Mouse (Mus musculus) CH12.LX (cell line): ENCODE data around the gene Nrp2. TPM values are rescaled to one million over a fixed set of nuclear protein-coding genes. Genes with fewer than 3 reads are reported as not detected.

Source experiments
- DNase-seq: peaks from one replicate; pipeline ENCODE4 v3.0.0-alpha.2; 2013; ENCODE audit errors: extremely low read depth
- H3K27ac ChIP-seq: 2 replicates; pipeline ENCODE4 v1.5.1; 2012; ENCODE audit warnings: low read depth, mild to moderate bottlenecking, control low read depth, moderate library complexity; ENCODE audit not compliant: insufficient read depth
- H3K27me3 ChIP-seq: replicated peaks from 2 replicates; pipeline ENCODE3; 2012; ENCODE audit warnings: inconsistent platforms
- H3K36me3 ChIP-seq, 2 experiments: replicated peaks in 1 of 2; 2 replicates each; pipeline versions ENCODE3 to v1.6.1; 2012; ENCODE audit warnings: inconsistent platforms in 1 of 2, low read length in 1 of 2, mild to moderate bottlenecking in 1 of 2, mixed read lengths in 1 of 2, moderate library complexity in 1 of 2; ENCODE audit not compliant: control insufficient read depth in 1 of 2, insufficient read depth in 1 of 2
- H3K4me1 ChIP-seq, 2 experiments: 2 replicates each; pipeline ENCODE4 v1.6.1; 2012; ENCODE audit warnings: inconsistent platforms in 1 of 2, moderate library complexity in 1 of 2; ENCODE audit not compliant: insufficient read depth in 2 of 2, control insufficient read depth in 1 of 2
- H3K4me2 ChIP-seq: 2 replicates; pipeline ENCODE4 v1.6.1; 2012; ENCODE audit warnings: low read depth, mild to moderate bottlenecking, control low read depth; ENCODE audit not compliant: poor library complexity, insufficient read depth, severe bottlenecking
- H3K4me3 ChIP-seq, 3 experiments: fragments of 150-350 bp in 1 of 3; sonication (generic) in 1 of 3; replicated peaks in 1 of 3; 2 replicates each; pipeline versions ENCODE3 to v1.5.1; 2011 to 2012; ENCODE audit warnings: low read depth in 2 of 3, low read length in 2 of 3, mild to moderate bottlenecking in 2 of 3, moderate library complexity in 2 of 3, control low read depth in 1 of 3, improper control_type of control experiment in 1 of 3, inconsistent platforms in 1 of 3, mixed read lengths in 1 of 3; ENCODE audit not compliant: poor library complexity in 1 of 3
- H3K79me2 ChIP-seq: replicated peaks from 2 replicates; pipeline ENCODE4 v1.6.1; 2012; ENCODE audit warnings: mild to moderate bottlenecking, moderate library complexity; ENCODE audit not compliant: control insufficient read depth, poor library complexity, insufficient read depth, severe bottlenecking; ENCODE audit errors: extremely low read depth
- H3K9ac ChIP-seq: 2 replicates; pipeline ENCODE4 v1.6.1; 2012; ENCODE audit warnings: low read depth, mild to moderate bottlenecking, control low read depth, moderate library complexity; ENCODE audit not compliant: insufficient read depth
- H3K9me3 ChIP-seq: replicated peaks from 2 replicates; pipeline ENCODE3; 2012; ENCODE audit warnings: low read length, inconsistent platforms, mixed read lengths
- BHLHE40 ChIP-seq: IDR thresholded peaks from 2 replicates; pipeline ENCODE4 v1.6.1; 2011; ENCODE audit warnings: mild to moderate bottlenecking, low read depth, low read length, improper control_type of control experiment
- CTCF ChIP-seq, 2 experiments: IDR thresholded peaks in 1 of 2; conservative IDR thresholded peaks in 1 of 2; 2 replicates each; pipeline ENCODE4 v1.5.1; 2011 to 2012; ENCODE audit warnings: low read depth in 2 of 2, low read length in 2 of 2, improper control_type of control experiment in 1 of 2, inconsistent platforms in 1 of 2, mild to moderate bottlenecking in 1 of 2, moderate library complexity in 1 of 2
- E2F4 ChIP-seq: IDR thresholded peaks from 2 replicates; pipeline ENCODE4 v1.6.1; 2011; ENCODE audit warnings: low read depth, low read length, improper control_type of control experiment; ENCODE audit not compliant: insufficient replicate concordance
- ELF1 ChIP-seq: IDR thresholded peaks from 2 replicates; pipeline ENCODE4 v1.6.1; 2014; ENCODE audit warnings: low read depth, mild to moderate bottlenecking, inconsistent platforms, low read length, improper control_type of control experiment
- EP300 ChIP-seq: IDR thresholded peaks from 2 replicates; pipeline ENCODE4 v1.6.1; 2011; ENCODE audit warnings: low read length, improper control_type of control experiment
- ETS1 ChIP-seq: conservative IDR thresholded peaks from 2 replicates; pipeline ENCODE4 v1.6.1; 2012; ENCODE audit warnings: low read depth, mild to moderate bottlenecking, inconsistent platforms, low read length, improper control_type of control experiment, moderate library complexity
- IRF4 ChIP-seq: IDR thresholded peaks from 2 replicates; pipeline ENCODE4 v1.6.1; 2014; ENCODE audit warnings: low read depth, mild to moderate bottlenecking, inconsistent platforms, low read length, improper control_type of control experiment
- JUN ChIP-seq: IDR thresholded peaks from 2 replicates; pipeline ENCODE4 v1.6.1; 2011; ENCODE audit warnings: low read depth, mild to moderate bottlenecking, low read length, improper control_type of control experiment, moderate library complexity; ENCODE audit not compliant: insufficient read depth
- KAT2A ChIP-seq: IDR thresholded peaks from 2 replicates; pipeline ENCODE4 v1.6.1; 2012; ENCODE audit warnings: low read length, improper control_type of control experiment, inconsistent platforms; ENCODE audit not compliant: insufficient replicate concordance
- MAFK ChIP-seq: IDR thresholded peaks from 2 replicates; pipeline ENCODE4 v1.6.1; 2011; ENCODE audit warnings: low read length, improper control_type of control experiment; ENCODE audit not compliant: insufficient replicate concordance
- MAX ChIP-seq: IDR thresholded peaks from 2 replicates; pipeline ENCODE4 v1.6.1; 2011; ENCODE audit warnings: low read length, improper control_type of control experiment
- MAZ ChIP-seq: IDR thresholded peaks from 2 replicates; pipeline ENCODE4 v1.6.1; 2012; ENCODE audit warnings: low read depth, mild to moderate bottlenecking, inconsistent platforms, low read length, improper control_type of control experiment, moderate library complexity
- MEF2A ChIP-seq: IDR thresholded peaks from 2 replicates; pipeline ENCODE4 v1.6.1; 2014; ENCODE audit warnings: low read depth, mild to moderate bottlenecking, inconsistent platforms, low read length, improper control_type of control experiment, borderline replicate concordance
- MXI1 ChIP-seq: IDR thresholded peaks from 2 replicates; pipeline ENCODE4 v1.6.1; 2011; ENCODE audit warnings: mild to moderate bottlenecking, low read depth, low read length, improper control_type of control experiment
- MYC ChIP-seq: IDR thresholded peaks from 2 replicates; pipeline ENCODE4 v1.6.1; 2011; ENCODE audit warnings: low read depth, mild to moderate bottlenecking, improper control_type of control experiment, low read length
- NRF1 ChIP-seq: IDR thresholded peaks from 2 replicates; pipeline ENCODE4 v1.6.1; 2014; ENCODE audit warnings: low read depth, mild to moderate bottlenecking, inconsistent platforms, low read length, improper control_type of control experiment, moderate library complexity
- PAX5 ChIP-seq: IDR thresholded peaks from 2 replicates; pipeline ENCODE4 v1.6.1; 2012; ENCODE audit warnings: low read length, inconsistent platforms, mixed read lengths
- POLR2A ChIP-seq: IDR thresholded peaks from 2 replicates; pipeline ENCODE4 v1.6.1; 2011; ENCODE audit warnings: low read depth, mild to moderate bottlenecking, improper control_type of control experiment, low read length
- POLR2AphosphoS2 ChIP-seq: IDR thresholded peaks from 2 replicates; pipeline ENCODE4 v1.6.1; 2011; ENCODE audit warnings: low read depth, low read length, improper control_type of control experiment
- RCOR1 ChIP-seq: conservative IDR thresholded peaks from 2 replicates; pipeline ENCODE4 v1.6.1; 2012; ENCODE audit warnings: low read depth, mild to moderate bottlenecking, inconsistent platforms, low read length, improper control_type of control experiment
- SIN3A ChIP-seq: IDR thresholded peaks from 2 replicates; pipeline ENCODE4 v1.6.1; 2012; ENCODE audit warnings: low read length, improper control_type of control experiment, inconsistent platforms
- TBP ChIP-seq: conservative IDR thresholded peaks from 2 replicates; pipeline ENCODE4 v1.6.1; 2011; ENCODE audit warnings: low read depth, low read length, improper control_type of control experiment
- USF2 ChIP-seq: conservative IDR thresholded peaks from 2 replicates; pipeline ENCODE4 v1.6.1; 2011; ENCODE audit warnings: low read depth, low read length, improper control_type of control experiment
- ZC3H11A ChIP-seq: IDR thresholded peaks from 2 replicates; pipeline ENCODE4 v1.6.1; 2012; ENCODE audit warnings: low read depth, mild to moderate bottlenecking, inconsistent platforms, low read length, improper control_type of control experiment
- ZKSCAN1 ChIP-seq: IDR thresholded peaks from 2 replicates; pipeline ENCODE4 v1.6.1; 2012; ENCODE audit warnings: low read depth, inconsistent platforms, low read length, improper control_type of control experiment, borderline replicate concordance
- dilution Hi-C: fragments of 300-500 bp; cut with MboI; formaldehyde crosslinking; loops from 2 replicates; pipeline ENCODE4 v1.14.3; 2020; ENCODE audit warnings: low sequenced_read_pairs; ENCODE audit not compliant: extremely low pct_unique_long_range_greater_than_20kb, extremely low pct_ligation_motif_present
- in situ Hi-C: fragments of 300-500 bp; cut with MboI; formaldehyde crosslinking; loops from 3 replicates; pipeline ENCODE4 v1.14.3; 2019; ENCODE audit warnings: low sequenced_read_pairs, low pct_ligation_motif_present, low pct_unique_long_range_greater_than_20kb, mixed read lengths
- polyA plus RNA-seq: library from polyadenylated mRNA; unstranded; fragments of >175 nt; gene quantifications from 2 replicates; pipeline ENCODE4 v1.2.1, GENCODE M21; 2012; ENCODE audit warnings: low read depth; ENCODE audit not compliant: insufficient read length
- total RNA-seq, 2 experiments: library from RNA; depleted of rRNA; stranded (reverse); fragments of 300-350 nt in 1 of 2; fragments of >200 nt in 1 of 2; gene quantifications; 2 replicates each; pipeline ENCODE4 v1.2.3; 2012 to 2014

The Nrp2 gene
- total and polyA plus RNA-seq, 3 experiments, result 16.4 to 24.4 (median 17.3) TPM

- Histone ChIP-seq H3K27me3 (no peaks in the 10 kb centered on the region), H3K4me2 (no peak overlapping the region), H3K27ac (no peak overlapping the region), H3K4me3 (no peak overlapping the region), H3K9ac (no peak overlapping the region), H3K36me3 (peaks cover 0 to 9% of the 10 kb centered on the region in 2 experiments), H3K4me1 (peaks cover 0 to 10% of the 10 kb centered on the region in 2 experiments; a peak in 1 of 4 replicates), H3K9me3 (no peaks in the 10 kb centered on the region), H3K79me2 (no peaks in the 10 kb centered on the region)
- DNase-seq, result no peak
- dilution Hi-C loops, result no loop called here
- no peak for TF ChIP-seq ELF1
- TF ChIP-seq RCOR1, result no peak
- no peak for TF ChIP-seq ZC3H11A
- no peak for TF ChIP-seq CTCF (conservative IDR thresholded peaks at IDR 0.05 in 1 of 2, IDR thresholded peaks at IDR 0.05 in 1 of 2; ENCODE audit: low read depth in 2 of 2, low read length in 2 of 2)
- no peak for TF ChIP-seq TBP
- no peak for TF ChIP-seq USF2
- TF ChIP-seq SIN3A, result no peak
- TF ChIP-seq ZKSCAN1, result no peak
- no peak for TF ChIP-seq EP300
- no peak for TF ChIP-seq POLR2A
- no peak for TF ChIP-seq MEF2A
- no peak for TF ChIP-seq JUN
- no peak for TF ChIP-seq KAT2A
- no peak for TF ChIP-seq ETS1
- TF ChIP-seq NRF1, result no peak
- no peak for TF ChIP-seq BHLHE40
- no peak for TF ChIP-seq MYC
- no peak for TF ChIP-seq PAX5
- in situ Hi-C loops, result loop anchor here (25.0 kb wide), 1 partner anchor 865 kb away; no protein-coding TSS in a partner anchor
These were observed 98.8 kb downstream of the Nrp2 start for GRCm38 (mm10) chr1:62801842-62802241.

GRCm38 (mm10) chr1:62803544-62803943 lies 100.5 kb downstream of the Nrp2 start:
- peaks cover 0 to 9% of the 10 kb centered on the region in 2 experiments; a peak in 1 of 4 replicates for H3K4me1 ChIP-seq
- no peak overlapping the region for H3K4me2 ChIP-seq
- H3K36me3 ChIP-seq, result peaks cover 0 to 9% of the 10 kb centered on the region in 2 experiments
- no peaks in the 10 kb centered on the region for H3K9me3 ChIP-seq
- no peaks in the 10 kb centered on the region for H3K27me3 ChIP-seq
- H3K79me2 ChIP-seq, result no peaks in the 10 kb centered on the region
- dilution Hi-C loops (no loop called here), in situ Hi-C loops (loop anchor here (25.0 kb wide), 1 partner anchor 866 kb away; no protein-coding TSS in a partner anchor)
- DNase-seq, result no peak
- TF ChIP-seq PAX5, result no peak
- TF ChIP-seq MAFK, result no peak
- no peak for TF ChIP-seq MAZ
- no peak for TF ChIP-seq MEF2A
- TF ChIP-seq NRF1, result no peak
- TF ChIP-seq MAX, result no peak
- TF ChIP-seq MXI1, result no peak
- TF ChIP-seq USF2, result no peak
- TF ChIP-seq E2F4, result no peak
- TF ChIP-seq IRF4, result no peak
- TF ChIP-seq POLR2AphosphoS2, result no peak
- no peak overlapping the region for H3K9ac ChIP-seq
- H3K4me3 ChIP-seq, result no peak overlapping the region
- no peak overlapping the region for H3K27ac ChIP-seq
